Mouse (Mus musculus): ENCODE measurements around the gene Morf4l1. TPM values are rescaled to one million over a fixed set of nuclear protein-coding genes. Genes with fewer than 3 reads are reported as not detected.
A peak's percentile ranks its signal among the peaks of the same experiment; 100 is the strongest.

Gene Morf4l1
- total RNA-seq (2021): 100 to 1,000 TPM; 429 to 442 TPM
- long read RNA-seq, experiment 1, transcript Morf4l1-201 (13 exons, 1,882 nt): minor isoform, 28 of 256 reads
- long read RNA-seq, experiment 1, transcript Morf4l1-202 (12 exons, 1,824 nt): major isoform, 164 of 256 reads
- long read RNA-seq, experiment 1, partial matches to known transcripts: 47 of 256 reads
- long read RNA-seq, experiment 1, other reads (novel, unspliced or antisense): 17 of 256 reads
- long read RNA-seq, experiment 2, transcript Morf4l1-201 (13 exons, 1,882 nt): minor isoform, 43 of 366 reads
- long read RNA-seq, experiment 2, transcript Morf4l1-202 (12 exons, 1,824 nt): major isoform, 232 of 366 reads
- long read RNA-seq, experiment 2, partial matches to known transcripts: 66 of 366 reads
- long read RNA-seq, experiment 2, other reads (novel, unspliced or antisense): 25 of 366 reads

DNA sequence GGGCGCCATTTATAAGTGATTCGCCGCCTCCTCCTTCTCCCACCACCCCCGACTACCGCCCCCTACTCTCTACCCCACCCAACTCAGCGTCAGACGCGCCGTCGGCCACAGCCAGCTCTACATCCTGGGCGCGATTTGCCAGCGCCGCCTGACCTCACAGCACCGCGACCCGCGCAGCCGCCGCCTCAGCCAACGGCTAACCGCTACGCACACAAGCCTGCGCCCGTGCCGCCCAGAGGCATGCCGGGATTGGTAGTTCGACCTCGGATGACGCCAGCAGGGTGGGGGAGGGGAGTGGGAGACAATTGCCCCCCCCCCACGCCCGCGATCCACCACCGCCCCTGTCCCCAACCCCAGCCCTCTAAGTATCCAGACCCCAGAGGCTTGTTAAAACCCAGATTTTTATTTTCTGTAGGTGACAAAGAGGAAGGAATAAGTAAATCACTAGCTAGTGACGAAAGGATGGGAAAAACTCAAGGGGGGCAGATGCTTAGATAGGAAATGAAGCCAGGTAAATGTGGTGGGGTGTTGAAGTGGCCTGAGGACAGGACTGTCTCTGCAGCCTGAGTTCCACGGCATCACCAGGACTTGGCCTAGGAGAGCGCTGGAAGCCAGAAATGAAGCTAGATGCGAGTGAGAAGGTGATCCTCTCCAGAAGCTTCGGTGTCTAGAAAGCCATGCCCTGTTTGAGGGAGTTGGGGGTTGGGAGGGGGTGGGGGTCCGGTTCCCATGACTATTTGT, at the start of gene Morf4l1:
Gene Morf4l1, minus strand, starts transcription at position 208 of the 741 bp plus-strand sequence.
- Histone ChIP-seq H3K27ac (peak within 1 kb of the TSS; percentile 100), H3K4me3 (peak within 1 kb of the TSS; percentile 98)
- no peak for TF ChIP-seq CTCF (conservative IDR thresholded peaks at IDR 0.05)
- peak; percentile 98 to 99 for DNase-seq (ENCODE audit: low spot score in 2 of 2)

DNA sequence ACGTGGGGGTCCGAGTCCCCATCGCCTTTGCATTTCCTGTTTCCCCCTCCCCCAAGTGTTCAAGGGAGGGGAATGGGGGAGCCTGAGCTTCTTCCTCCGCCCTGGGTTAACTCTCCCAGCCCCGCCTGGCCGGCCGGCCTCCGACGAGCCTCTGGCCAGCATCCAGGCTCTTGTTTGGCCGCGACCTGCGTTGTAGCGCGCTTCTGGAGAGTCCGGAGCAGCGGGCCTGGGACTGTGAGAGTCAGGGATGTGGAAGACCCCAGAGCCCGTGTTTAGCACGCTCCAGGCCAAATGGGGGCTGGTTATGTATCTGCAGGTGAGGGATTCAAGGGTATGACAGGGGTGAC, 49.1 kb upstream of the Morf4l1 start:
- no peak for DNase-seq (ENCODE audit: low spot score in 2 of 2)
- Histone ChIP-seq H3K27ac (no peak overlapping the region), H3K4me3 (peak overlapping the region; percentile 70)
- no peak for TF ChIP-seq CTCF (conservative IDR thresholded peaks at IDR 0.05)

DNA sequence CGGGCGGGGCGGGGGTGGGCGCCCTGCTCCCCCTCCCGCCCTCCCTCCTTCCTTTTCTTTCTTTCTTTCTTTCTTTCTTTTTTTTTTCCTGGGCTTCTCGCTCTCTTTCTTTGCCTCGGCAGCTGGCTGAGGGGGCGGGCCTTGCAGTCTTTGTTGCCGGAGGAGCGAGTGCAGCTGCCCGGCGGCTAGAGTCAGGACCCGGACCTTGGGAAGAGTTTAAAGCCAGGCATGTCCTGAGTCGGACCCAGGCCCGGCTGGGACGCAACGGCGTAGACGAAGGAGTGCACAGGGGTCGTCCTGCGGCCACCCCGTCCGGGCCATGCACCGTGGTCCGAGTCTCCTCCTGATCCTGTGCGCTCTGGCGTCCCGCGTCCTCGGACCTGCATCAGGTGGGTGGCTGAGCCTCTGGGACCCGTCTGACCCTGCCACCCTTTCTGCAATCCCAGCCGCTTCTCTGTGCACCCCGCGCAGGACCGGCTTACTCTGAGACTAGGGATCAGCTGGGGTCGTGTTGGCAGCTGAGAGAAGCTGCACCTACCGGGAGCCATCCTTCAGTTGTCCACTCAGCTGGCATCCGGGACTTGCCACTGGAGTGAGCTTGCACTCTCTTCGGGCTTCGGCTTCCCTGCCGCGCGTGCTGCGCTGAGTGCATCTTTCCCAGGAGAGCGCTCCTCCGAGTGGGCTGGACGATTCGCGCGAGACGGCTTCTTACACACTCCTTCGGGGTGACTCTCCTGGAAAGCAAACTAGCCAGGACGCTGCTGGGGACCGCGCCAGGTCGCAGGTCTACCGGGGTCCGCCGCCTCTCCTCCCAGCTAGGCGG, 48.6 kb upstream of the Morf4l1 start, which contains the start of gene Adamts7:
Gene Adamts7, plus strand, starts transcription at position 144 of the 823 bp plus-strand sequence.
- no peak for TF ChIP-seq CTCF (conservative IDR thresholded peaks at IDR 0.05)
- Histone ChIP-seq H3K27ac (no peak within 1 kb of the TSS), H3K4me3 (peak within 1 kb of the TSS; percentile 70)
- DNase-seq (ENCODE audit: low spot score in 2 of 2): no peak

DNA sequence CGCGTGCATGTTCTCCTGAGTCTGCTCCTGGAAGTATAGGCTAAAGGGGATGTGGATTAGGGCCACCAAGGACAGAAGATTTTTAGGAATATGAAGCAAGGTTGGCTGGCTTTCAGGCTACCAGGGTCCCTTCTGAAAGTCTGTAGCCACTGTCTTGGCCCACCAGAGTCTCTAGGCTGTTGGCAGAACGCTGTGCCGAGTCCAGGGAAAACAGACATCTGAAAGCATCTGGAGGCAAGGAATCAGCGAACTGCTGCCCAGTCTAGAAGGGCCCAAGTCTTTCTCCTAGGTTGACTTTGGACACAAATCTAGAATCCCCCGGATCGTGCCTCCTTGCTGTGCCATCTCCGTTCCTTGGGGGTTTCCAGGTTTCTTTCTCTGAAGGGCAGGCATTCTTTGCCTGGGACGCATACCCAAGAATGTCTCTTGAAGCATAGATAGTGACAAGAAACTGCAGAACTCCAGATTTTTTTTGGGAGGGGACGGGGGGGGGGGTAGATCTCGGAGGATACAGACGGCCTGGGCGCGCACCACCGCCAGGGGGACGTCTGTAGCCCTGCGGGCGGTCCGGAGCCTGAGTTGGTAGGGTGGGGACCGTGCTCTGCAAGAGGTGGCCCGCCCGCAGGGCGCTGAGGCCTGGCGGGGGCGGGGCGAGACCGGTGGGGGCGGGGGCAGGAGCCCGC, 47.8 kb upstream of the Morf4l1 start:
- DNase-seq (ENCODE audit: low spot score in 2 of 2): no peak
- Histone ChIP-seq H3K4me3 (peak overlapping the region; percentile 70), H3K27ac (no peak overlapping the region)
- peak; percentile 60 for TF ChIP-seq CTCF (conservative IDR thresholded peaks at IDR 0.05)

DNA sequence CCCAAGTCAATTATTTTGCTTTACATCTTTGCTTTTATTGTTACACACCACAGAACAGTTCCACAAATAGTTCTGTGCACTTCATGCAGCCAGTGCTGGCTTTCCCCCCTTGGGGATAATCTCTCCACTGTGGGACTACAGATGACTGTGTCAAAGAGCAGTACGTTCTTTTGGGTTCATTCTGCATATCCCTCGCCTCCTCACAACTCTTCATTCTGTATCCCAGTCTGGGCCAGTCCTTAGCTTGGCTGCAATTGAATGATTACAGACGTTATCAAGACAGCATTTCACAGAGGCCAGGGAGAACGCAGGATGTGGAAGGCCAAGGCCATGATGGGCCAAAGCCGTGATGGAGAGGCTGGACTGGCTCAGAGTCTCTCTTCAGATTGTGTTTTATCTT, 32.3 kb upstream of the Morf4l1 start:
- H3K27ac ChIP-seq: no peak overlapping the region
- no peak overlapping the region for H3K4me3 ChIP-seq
- DNase-seq (ENCODE audit: low spot score in 2 of 2): no peak
- no peak for TF ChIP-seq CTCF (conservative IDR thresholded peaks at IDR 0.05)

DNA sequence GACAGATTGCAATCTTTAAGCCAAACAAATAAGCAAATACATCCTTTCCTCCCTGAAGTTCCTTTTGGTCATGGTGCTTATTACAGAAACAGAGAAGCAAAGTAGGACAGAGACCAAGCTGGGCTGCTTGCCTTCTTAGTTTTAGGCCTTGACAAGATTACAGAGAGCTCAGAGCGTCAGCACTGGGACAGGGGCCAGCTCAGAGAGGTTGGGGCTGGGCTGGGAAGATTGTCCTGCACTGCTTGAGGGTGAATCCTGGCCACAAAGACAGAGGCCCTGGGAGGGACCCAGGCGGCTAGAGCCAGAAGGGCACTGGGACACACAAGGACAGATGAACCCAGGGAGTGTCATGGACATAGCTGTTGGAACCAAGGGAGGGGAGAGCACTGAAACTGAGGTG, 31.2 kb upstream of the Morf4l1 start:
- H3K27ac ChIP-seq: no peak overlapping the region
- H3K4me3 ChIP-seq: no peak overlapping the region
- no peak for DNase-seq (ENCODE audit: low spot score in 2 of 2)
- TF ChIP-seq CTCF (conservative IDR thresholded peaks at IDR 0.05): no peak

DNA sequence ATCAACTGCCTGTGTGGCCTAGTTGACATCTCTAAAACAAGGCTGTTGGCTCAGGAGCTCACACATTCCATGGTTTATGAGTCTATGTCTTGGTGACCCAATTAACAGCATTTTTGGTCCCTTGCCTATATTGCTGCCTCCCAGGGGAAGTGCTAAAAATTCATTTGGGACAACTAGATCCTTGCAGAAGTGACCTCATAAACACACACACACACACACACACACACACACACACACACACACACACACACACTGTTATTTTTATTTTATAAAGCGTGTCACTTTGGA, 22.0 kb upstream of the Morf4l1 start:
- Histone ChIP-seq H3K27ac (no peak overlapping the region), H3K4me3 (no peak overlapping the region)
- no peak for TF ChIP-seq CTCF (conservative IDR thresholded peaks at IDR 0.05)
- DNase-seq (ENCODE audit: low spot score in 2 of 2): no peak

DNA sequence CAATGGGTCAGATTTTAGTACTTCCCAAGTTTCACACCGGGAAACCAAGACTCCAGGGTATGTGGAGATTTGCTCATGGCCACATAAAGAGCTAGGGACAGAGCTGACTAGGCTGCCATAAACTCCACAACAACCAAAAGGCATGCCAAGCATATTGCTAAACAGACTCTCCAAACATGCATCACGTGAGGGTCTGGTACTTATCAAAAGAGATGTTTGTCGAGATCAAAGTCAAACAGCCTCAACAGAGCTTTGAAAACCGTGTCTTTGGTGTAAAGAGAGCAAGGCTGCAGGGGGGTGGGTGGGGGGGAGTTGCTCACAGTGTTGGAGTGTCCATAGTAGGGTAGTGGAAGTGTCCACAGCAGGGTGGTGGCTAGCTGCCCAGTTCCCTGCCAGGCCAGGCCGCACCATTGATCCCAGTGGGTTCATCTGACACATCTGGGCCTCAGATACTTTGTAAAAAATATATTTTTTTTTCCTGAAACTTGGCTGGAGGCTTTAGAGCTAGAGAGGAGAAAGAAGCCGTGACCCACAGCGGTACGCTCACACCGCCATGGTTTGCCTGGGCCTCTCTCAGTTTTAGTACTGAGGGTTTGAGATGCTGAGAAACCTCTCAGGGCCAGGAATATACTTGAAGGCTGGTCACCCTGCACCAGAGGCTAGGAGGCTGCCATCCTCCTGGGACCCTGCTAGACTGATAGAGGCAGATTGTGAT, 21.5 kb upstream of the Morf4l1 start:
- no peak overlapping the region for H3K4me3 ChIP-seq
- no peak for DNase-seq (ENCODE audit: low spot score in 2 of 2)
- H3K27ac ChIP-seq: no peak overlapping the region
- no peak for TF ChIP-seq CTCF (conservative IDR thresholded peaks at IDR 0.05)

DNA sequence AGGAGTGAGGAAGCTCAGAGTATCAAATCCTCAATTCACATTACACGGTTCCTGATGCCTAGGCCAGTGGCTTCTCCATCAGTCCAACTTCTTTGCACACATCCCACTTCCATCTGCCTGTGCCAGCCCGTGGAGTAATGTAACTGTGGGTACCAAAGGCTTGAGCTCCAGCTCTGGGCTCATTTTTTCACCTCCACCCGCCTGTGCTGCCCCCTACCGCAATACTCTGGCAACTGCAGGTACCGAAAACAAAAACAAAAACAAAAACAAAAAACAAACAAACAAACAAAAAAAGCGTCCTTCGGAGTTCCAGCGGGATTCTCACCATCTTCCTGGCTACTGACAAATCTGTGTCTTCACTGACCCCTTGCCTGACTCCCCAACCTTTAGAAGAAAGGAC, 20.9 kb upstream of the Morf4l1 start:
- peak; percentile 62 for TF ChIP-seq CTCF (conservative IDR thresholded peaks at IDR 0.05)
- DNase-seq (ENCODE audit: low spot score in 2 of 2): no peak
- H3K27ac ChIP-seq: no peak overlapping the region
- H3K4me3 ChIP-seq: no peak overlapping the region

DNA sequence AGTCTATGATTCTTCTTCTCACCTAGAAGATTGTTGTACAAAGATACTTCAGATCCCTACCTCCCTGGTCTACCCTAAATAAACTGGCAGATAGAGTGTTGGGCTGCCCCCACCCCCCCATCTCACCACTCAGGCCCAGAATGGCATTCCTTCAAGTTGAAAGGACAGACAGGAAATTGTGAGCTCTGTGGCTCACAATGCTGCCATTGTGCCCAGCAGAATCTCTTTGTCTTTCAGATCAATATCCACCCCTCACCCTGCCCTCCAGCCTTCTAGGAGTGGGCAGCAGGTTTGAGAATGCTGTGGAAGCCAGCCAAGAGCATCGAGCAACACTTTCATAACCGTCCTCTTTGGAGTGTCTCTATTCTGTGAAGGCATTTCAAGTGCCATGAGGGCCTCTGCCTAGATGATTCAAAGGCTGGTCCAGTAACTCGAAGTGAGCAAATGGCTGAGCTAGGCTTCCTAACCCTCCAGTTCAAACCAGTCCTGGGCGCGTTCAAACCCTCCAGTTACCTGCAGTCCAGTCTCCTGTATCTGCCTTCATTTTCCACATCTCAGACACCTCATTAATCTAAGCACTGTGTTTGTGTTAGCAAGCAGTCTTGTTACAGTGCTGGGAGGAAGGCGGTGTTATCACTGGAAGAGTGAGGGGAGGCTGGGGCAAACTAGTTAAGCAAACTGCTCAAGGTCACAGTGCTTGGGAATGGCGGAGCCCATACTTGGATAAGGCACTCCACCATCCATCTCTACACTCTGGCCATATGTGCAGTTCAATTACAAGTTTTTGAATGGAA, 19.2 kb upstream of the Morf4l1 start:
- no peak for DNase-seq (ENCODE audit: low spot score in 2 of 2)
- no peak for TF ChIP-seq CTCF (conservative IDR thresholded peaks at IDR 0.05)
- no peak overlapping the region for H3K4me3 ChIP-seq
- H3K27ac ChIP-seq: no peak overlapping the region

DNA sequence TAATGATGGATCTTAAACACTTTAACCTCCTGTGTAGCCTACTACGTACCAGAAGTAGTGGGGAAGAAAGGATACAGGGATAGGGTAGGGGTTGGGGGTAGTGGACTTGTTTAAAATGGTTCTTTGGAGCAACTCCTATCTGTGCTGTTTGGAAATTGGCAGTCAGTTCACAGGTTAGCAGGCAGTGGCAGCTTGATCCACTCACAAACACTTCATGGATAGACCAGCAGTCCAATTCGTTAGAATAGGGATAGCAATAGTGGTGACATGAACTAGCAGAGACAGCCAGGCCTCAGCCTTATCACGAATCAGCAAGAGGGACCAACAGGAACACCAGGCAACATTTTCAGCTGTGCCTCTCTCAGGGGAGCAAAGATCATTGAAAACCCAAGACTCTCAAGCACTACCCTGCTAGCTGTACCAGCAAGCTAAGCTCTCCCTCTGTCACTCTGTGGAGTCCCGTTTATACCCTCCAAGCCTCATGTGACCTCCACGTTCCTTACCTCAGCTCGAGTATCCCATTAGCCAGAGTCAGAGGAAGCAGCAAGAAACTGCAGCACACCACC, 14.1 kb upstream of the Morf4l1 start:
- H3K27ac ChIP-seq: no peak overlapping the region
- H3K4me3 ChIP-seq: no peak overlapping the region
- no peak for DNase-seq (ENCODE audit: low spot score in 2 of 2)
- TF ChIP-seq CTCF (conservative IDR thresholded peaks at IDR 0.05): no peak

Data from layer of hippocampus, adult 2 months (tissue).